Mouse (Mus musculus) lung, postnatal 25 days (tissue): ENCODE data around the gene Kif5a.

Experiments used
- DNase-seq: peaks from one replicate; pipeline ENCODE4 v3.0.0; 2022; ENCODE audit warnings: low spot score

Gene Kif5a

DNA sequence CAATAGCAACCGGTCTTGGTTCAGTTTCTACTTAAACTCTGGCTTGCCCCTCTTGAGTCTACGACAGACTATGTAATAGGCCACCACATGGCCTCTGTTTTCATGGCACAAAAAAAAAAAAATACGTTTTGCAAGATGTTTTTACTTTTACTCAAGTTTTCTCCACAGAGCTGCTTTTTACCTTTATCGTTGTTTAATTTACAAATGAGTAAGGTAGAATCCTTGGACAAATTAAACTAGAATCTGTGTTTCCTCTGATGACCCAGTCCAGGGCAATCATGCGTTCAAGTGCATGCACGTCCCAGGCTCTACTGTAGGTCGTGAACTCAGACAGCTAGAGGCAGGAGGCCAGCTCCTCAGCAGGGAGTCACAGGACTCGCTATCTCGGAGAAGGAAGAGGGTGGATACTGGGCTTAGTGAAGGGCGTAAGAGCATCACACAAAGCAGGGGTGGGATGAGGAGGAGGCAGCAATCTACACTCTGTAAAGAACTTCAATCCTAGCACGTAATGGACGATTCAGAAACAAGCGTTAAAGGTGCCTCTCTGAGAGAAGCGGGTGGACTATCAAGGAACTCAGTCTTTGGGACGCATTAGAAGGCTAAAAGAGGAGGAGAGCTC lies 26.5 kb upstream of the Kif5a start:
- peak; percentile 69 for DNase-seq

GRCm38 (mm10) chr10:127288800-127289572 lies 25.8 kb upstream of the Kif5a start, which contains the start of gene Mbd6:
Mbd6 (minus strand) TSS chr10:127289018.
- DNase-seq, result peak; percentile 93

DNA sequence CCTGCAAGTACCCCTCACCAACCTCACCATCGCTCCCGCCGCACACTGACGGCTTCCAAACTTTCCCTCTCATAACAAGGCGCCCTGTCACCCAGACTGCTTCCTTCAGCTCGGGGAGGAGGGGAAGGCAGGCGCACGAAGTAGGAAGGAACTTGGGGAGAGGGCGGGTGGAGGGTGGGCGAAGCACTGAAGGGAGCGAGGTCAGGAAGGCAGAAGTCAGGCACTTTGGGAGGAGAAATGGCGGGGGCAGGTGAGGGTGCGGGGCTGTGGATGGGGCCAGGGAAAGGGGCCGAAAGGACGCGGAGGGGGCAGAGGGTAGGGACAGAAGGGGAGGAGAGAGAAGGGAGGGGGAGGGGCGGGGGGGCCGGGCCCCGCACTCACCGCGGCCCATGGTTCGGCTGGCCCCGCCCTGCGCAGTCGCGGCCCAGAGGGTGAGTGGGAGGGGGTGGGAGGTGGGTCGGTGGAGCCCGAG lies 25.2 kb upstream of the Kif5a start:
- peak; percentile 56 for DNase-seq

GRCm38 (mm10) chr10:127287936-127288293 lies 24.8 kb upstream of the Kif5a start:
- peak; percentile 24 for DNase-seq

GRCm38 (mm10) chr10:127287271-127287935 lies 24.3 kb upstream of the Kif5a start:
- no peak for DNase-seq

DNA sequence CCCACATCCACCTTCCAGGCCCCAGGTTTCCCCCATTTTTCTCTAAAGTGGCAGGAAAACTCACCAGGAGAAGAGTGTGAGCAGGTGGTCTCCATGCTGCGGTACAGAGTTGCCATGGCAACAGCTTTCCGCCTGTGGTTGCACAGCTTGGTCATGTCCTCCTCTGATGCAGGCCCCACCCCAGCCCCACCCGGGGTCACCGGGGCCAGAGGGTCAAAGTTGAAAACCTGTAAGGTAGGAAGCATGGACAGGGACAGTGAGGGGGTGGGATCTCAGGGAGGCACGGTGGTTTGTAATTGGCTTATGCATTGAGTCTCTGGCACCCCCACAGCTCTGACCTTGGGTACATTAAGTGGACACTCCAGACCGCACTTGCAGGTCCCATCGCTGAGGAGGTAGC lies 23.6 kb upstream of the Kif5a start:
- DNase-seq, result no peak

- no peak for DNase-seq
Measured at GRCm38 (mm10) chr10:127286194-127286593, 23.0 kb upstream of the Kif5a start.

GRCm38 (mm10) chr10:127285644-127286043 lies 22.5 kb upstream of the Kif5a start:
- DNase-seq, result no peak

DNA sequence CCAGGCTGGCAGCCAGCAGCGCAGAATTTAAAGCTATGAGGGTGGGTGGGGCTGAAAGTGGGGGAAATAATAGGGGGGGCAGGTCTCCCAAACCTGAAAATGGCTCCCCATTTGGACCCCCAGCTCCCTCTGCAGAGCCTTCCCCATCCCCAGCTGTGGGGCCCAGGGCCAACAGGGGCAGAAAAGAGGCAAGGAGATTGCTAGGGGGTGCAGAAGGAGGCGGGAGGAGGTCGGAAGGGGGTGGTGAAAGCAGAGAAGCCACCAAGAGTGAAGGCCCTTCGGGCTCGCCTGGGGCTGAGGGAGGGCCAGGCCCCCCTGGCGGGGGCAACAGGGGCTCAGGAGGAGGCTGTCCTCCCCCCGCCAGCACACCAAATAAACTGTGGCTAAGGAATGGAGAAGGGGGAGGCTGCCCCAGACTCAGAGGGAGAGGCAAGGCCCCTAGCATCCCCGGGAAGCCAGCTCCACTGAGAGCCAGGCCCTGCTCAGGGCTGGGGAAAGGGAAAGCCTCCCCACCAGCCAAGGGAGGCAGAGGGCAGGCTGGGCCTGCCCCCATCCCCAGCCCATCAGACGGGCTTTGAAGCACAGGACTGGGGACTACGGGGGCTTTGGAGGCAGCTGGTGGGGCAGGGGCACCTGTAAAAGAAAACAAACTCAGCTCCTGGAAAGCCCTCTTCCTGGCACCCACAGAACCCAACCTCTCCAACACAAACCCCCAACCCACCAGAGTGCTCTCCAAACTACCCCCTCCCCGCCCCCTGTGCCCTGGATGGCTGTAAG lies 21.8 kb upstream of the Kif5a start:
- no peak for DNase-seq

DNA sequence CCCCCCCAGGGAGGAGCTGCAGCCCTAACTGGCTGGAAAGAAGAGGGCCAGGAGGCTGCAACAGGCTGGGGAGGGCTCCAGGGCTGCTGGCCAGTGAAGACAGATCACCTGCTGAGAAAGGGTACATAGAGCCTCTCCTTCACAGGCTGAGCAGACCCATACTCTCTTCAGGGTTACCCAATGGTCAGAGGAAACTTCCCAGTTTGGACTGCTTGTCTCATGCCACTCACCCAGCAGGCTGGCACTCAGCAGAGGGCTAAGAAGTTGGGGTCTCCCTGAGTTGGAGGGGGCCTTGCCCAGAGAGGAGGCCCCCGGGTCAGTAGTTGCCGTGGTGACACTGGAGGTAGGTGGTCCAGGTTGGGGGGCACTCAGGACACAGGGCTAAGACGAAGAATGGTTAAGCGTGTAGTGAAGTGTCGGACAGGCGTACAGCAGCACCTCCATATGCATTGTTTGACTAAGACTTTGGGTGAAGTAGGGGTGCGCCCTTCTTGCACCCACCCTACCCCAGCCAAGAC lies 21.0 kb upstream of the Kif5a start:
- DNase-seq, result no peak

- no peak for DNase-seq
Measured at GRCm38 (mm10) chr10:127282620-127283215, 19.6 kb upstream of the Kif5a start.

GRCm38 (mm10) chr10:127281316-127281715 lies 18.2 kb upstream of the Kif5a start:
- DNase-seq, result no peak

GRCm38 (mm10) chr10:127279730-127280129 lies 16.6 kb upstream of the Kif5a start:
- DNase-seq, result no peak

DNA sequence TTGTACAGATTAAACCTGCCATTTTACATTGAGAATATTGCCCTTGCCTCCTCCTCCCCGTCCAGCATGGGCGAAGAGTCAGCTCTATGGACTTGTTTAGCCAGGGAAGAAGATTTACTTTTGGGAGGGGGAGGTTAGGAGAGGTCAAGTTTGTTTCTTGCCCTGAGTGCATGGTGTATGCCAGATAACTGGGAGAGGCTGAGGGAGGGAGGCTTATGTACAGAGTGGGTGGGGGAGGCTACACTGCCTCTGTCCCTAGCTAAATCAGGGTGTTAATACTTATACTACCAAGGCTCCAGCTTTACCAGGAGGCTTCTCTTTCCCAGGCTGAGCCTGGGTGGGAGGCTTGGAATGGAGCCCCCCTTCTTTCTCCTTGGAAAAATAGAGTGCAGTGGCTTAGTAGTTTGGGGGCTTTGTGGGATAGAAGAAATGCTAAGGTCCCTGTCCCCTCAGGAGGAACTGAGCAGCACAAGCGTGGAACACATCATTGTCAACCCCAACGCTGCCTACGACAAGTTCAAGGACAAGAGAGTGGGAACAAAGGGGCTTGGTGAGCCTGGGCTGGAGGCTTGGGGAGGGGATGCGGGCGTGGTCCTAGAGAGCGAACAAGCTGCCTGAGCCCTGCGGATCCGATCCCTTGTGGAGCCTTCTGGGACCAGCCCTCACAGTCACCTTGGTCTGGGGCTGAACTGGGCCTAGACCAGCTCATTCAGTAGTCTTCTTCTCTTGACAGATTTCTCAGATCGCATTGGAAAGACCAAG lies 11.3 kb upstream of the Kif5a start:
- peak; percentile 10 for DNase-seq

DNA sequence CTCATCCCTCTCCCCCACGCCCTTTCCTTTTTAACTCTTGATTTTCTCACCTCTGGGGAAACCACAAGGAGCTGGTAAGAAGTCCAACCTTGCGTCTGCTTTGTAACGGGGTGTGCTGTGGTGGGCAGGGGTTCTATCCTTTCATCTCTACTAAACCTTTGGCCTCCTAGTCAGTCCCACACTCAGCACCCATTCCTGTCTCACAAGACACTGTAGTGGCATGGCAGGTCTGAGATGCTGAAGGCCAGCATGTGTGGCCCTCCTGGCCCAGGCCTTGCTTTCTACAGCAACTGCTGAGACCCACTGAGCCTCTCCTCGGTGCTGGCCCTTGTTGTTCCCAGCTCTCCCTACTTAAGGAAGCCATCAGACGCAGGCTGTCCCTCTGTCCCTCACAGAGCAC lies 9.2 kb upstream of the Kif5a start:
- no peak for DNase-seq

DNA sequence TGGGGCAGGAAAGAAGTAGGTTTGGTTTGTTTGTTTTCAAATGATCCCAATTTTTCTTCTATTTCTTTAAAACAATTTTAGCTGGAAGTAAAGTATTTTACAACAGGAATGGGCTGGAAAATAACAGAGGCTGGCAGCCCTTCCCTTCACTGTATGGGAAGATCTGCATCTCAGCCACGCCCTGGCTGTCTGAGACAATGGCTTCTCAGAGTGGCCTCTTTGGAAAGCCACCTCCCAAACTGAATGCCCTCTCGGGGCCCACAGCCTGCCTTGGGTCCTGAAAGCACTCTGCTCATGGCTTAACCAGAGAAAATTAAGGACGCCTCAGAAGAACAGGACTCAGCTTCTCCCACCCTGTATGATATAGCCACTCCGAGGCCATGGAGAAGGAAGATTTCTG lies 6.7 kb upstream of the Kif5a start:
- DNase-seq, result no peak

DNA sequence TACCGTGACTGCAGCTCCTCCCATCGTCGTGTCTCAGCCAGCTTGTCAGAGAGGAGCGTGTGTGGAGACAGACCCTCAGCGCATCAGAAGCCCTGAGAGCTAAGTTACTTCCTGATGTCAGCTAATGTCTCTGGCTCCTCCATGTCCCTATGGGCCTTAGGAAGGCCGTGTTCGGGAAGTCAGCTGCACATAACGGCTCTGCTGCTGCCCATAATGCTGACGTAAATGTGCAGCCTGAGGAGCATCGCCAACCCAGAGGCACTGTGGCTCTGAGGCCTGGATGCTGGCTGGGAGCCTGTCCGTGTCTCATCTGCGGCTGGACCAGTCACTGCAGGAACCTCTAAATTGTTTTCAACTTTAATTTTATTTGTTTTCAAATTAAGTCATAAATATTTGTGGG lies 5.9 kb upstream of the Kif5a start:
- no peak for DNase-seq

GRCm38 (mm10) chr10:127268401-127268800 lies 5.3 kb upstream of the Kif5a start:
- no peak for DNase-seq

DNA sequence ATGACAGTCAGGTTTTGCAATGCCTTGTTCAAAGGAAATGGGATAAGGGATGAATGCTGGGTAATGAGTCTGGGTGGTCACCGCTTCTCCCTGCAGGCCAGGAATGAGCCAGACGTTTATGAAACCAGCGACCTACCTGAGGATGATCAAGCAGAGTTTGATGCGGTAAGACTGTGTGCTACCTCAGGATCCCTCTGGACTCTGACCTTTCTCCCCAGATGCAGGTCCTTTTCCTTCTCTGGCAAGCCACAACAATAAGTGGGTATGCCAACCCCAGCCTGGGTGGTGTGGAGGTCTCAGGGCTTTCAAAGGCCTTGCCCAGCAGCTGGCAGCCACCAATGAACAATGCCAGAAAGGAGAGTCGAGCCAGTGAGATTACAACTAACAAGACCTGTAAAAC lies 4.2 kb upstream of the Kif5a start:
- DNase-seq, result no peak

GRCm38 (mm10) chr10:127266112-127267091 lies 3.3 kb upstream of the Kif5a start, which contains the start of gene Dctn2:
Dctn2 (plus strand) TSS chr10:127266368.
- DNase-seq, result peak; percentile 98
